Mouse (Mus musculus) lung, adult 2 months (tissue): ENCODE data around the gene Serinc5. TPM values are rescaled to one million over a fixed set of nuclear protein-coding genes. Genes with fewer than 3 reads are reported as not detected.
"Not testable (repeated sequence)": the region's sequence is repeated elsewhere in the genome, so short reads cannot be mapped to it uniquely, and the experiment has no call there.

Experiments used
- DNase-seq: peaks from one replicate; pipeline ENCODE4 v3.0.0; 2022
- H3K4me1 ChIP-seq: fragments of 200-500 bp; 2 replicates; pipeline ENCODE4 v1.6.1; 2011; ENCODE audit warnings: low read length; ENCODE audit not compliant: control insufficient read depth, insufficient read depth
- H3K4me3 ChIP-seq: fragments of 200-500 bp; replicated peaks from 2 replicates; pipeline ENCODE3; 2011; ENCODE audit warnings: low read depth, mild to moderate bottlenecking, control low read depth, low read length; ENCODE audit errors: extremely low read depth
- CTCF ChIP-seq: fragments of 200-500 bp; IDR thresholded peaks from 2 replicates; pipeline ENCODE4 v1.5.1; 2011; ENCODE audit warnings: mild to moderate bottlenecking, low read length, control low read depth; ENCODE audit not compliant: insufficient read depth
- POLR2A ChIP-seq: fragments of 200-500 bp; IDR thresholded peaks from 2 replicates; pipeline ENCODE4 v1.6.1; 2011; ENCODE audit warnings: low read depth, mild to moderate bottlenecking, control low read depth, low read length, borderline replicate concordance; ENCODE audit errors: extremely low read depth
- WGBS: fragments of 180-500 bp; shearing (Covaris S2); methylation state at CpG from one replicate; pipeline ENCODE4 v1.1.7; 2018; 5-methylcytosine and 5-hydroxymethylcytosine counted together
- polyA plus RNA-seq: library from polyadenylated mRNA; depleted of rRNA; stranded (reverse); fragments of >200 nt; gene quantifications from 2 replicates; pipeline ENCODE4 v1.2.3, GENCODE M21; 2012

Serinc5 gene
- polyA plus RNA-seq, 1 experiment = 38.3 TPM

GRCm38 (mm10) chr13:92592268-92592785 lies 18.6 kb upstream of the Serinc5 start:
- 69% methylated on average over 5 of the region's 5 CpGs for WGBS
- H3K4me1 ChIP-seq = no peaks in the 10 kb centered on the region
- TF ChIP-seq CTCF (no peak), POLR2A (no peak)
- no peak overlapping the region for H3K4me3 ChIP-seq
- no peak for DNase-seq

- DNase-seq = no peak
- 30% methylated on average over 12 of the region's 12 CpGs for WGBS
- TF ChIP-seq POLR2A (no peak), CTCF (no peak)
- no peaks in the 10 kb centered on the region for H3K4me1 ChIP-seq
- no peak overlapping the region for H3K4me3 ChIP-seq
Observed at GRCm38 (mm10) chr13:92592786-92593635, 17.9 kb upstream of the Serinc5 start.

DNA sequence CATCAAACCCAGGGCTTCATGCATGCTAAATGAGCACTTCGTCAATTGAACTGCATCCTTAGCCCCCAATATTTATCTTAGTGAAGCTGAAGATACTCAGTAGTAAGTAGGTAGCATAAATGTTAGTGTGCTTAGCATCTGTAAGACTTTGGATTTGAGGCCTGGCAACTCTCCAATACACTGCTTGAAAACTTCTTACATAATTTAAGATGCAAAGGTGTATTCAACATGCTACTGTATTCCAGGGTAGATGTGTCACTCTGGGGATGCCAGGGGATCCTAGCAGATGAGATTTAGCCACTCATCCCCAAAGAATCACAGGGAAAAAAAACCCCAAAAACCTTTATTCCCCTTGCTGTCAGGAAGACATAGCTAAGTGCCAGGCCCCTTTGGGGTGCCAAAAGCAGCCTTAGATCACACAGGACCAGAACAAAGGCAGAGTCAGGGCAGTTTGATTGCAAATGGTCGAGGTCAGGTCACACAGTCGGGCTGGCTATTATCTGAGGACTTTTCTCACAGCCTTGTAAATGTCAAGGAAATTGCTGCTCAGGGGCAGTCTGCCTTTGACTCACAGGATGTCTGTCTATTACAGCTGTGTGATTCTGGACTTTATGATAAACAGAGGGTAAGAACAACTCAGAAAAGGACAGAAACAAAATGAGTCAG lies 17.0 kb upstream of the Serinc5 start:
- WGBS = 37% methylated on average over 3 of the region's 3 CpGs
- DNase-seq = no peak
- no peaks in the 10 kb centered on the region for H3K4me1 ChIP-seq
- no peak overlapping the region for H3K4me3 ChIP-seq
- no peak for TF ChIP-seq POLR2A
- TF ChIP-seq CTCF = no peak

GRCm38 (mm10) chr13:92594481-92594880 lies 16.4 kb upstream of the Serinc5 start:
- H3K4me1 ChIP-seq = no peaks in the 10 kb centered on the region
- no peak for DNase-seq
- no peak for TF ChIP-seq POLR2A
- TF ChIP-seq CTCF = no peak
- H3K4me3 ChIP-seq = no peak overlapping the region
- 72% methylated on average over 6 of the region's 6 CpGs for WGBS

- 74% methylated on average over 3 of the region's 3 CpGs for WGBS
- no peak for DNase-seq
- TF ChIP-seq CTCF (no peak), POLR2A (no peak)
- H3K4me3 ChIP-seq = no peak overlapping the region
- H3K4me1 ChIP-seq = no peaks in the 10 kb centered on the region
Observed at GRCm38 (mm10) chr13:92594907-92595306, 16.0 kb upstream of the Serinc5 start.

GRCm38 (mm10) chr13:92595424-92595823 lies 15.5 kb upstream of the Serinc5 start:
- H3K4me1 ChIP-seq = no peaks in the 10 kb centered on the region
- no peak for TF ChIP-seq POLR2A
- TF ChIP-seq CTCF = no peak
- no peak overlapping the region for H3K4me3 ChIP-seq
- 67% methylated on average over 3 of the region's 3 CpGs for WGBS
- no peak for DNase-seq

DNA sequence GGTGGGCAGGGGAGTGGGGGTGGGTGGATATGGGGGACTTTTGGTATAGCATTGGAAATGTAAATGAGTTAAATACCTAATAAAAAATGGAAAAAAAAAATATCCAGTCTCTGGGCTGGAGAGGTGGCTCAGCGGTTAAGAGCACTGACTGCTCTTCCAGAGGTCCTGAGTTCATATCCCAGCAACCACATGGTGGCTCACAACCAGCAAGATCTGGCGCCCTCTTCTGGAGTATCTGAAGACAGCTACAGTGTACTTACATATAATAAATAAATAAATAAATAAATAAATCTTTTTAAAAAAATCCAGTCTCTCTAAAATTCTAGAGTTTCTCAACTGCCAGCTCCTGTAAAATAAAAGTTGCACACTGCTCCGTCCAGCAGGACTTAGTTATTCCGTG lies 5.6 kb upstream of the Serinc5 start:
- DNase-seq, H3K4me1 ChIP-seq, H3K4me3 ChIP-seq: not testable (repeated sequence)
- WGBS = 84% methylated on average over 4 of the region's 4 CpGs

- H3K4me3 ChIP-seq = peak overlapping the region; percentile 80
- 3% methylated on average over 13 of the region's 13 CpGs for WGBS
- peak; percentile 50 for DNase-seq
- TF ChIP-seq POLR2A = 0 out of 2 replicates have a peak, but pooled peaks have one; percentile 9
- no peak for TF ChIP-seq CTCF
- H3K4me1 ChIP-seq = no peaks in the 10 kb centered on the region; the same call in 1 of the 2 replicates
Observed at GRCm38 (mm10) chr13:92609486-92610310, 1.2 kb upstream of the Serinc5 start.

- DNase-seq = no peak
- Histone ChIP-seq H3K4me3 (peak overlapping the region; percentile 73), H3K4me1 (peaks cover 1% of the 10 kb centered on the region)
- no peak for TF ChIP-seq POLR2A
- TF ChIP-seq CTCF = no peak
- under 1% methylated on average over 43 of the region's 43 CpGs for WGBS
Observed at GRCm38 (mm10) chr13:92611254-92611784, 428 bp downstream of the Serinc5 start.
